Mouse (Mus musculus) frontal cortex, adult 2 months (tissue): ENCODE data around the gene Epm2aip1. TPM values are rescaled to one million over a fixed set of nuclear protein-coding genes. Genes with fewer than 3 reads are reported as not detected.

Source experiments
- DNase-seq, 2 experiments: peaks; one replicate each; pipeline ENCODE4 v3.0.0; 2022; ENCODE audit warnings: low spot score in 1 of 2; ENCODE audit errors: extremely low spot score in 1 of 2
- polyA plus RNA-seq: library from polyadenylated mRNA; depleted of rRNA; stranded (reverse); fragments of >200 nt; gene quantifications from 2 replicates; pipeline ENCODE4 v1.2.3, GENCODE M21; 2012; rRNA removed

The Epm2aip1 gene
- polyA plus RNA-seq, 1 experiment: 47.2 TPM

- DNase-seq: peak; percentile 48 to 60
Observed at GRCm38 (mm10) chr9:111320912-111321311, 49.2 kb downstream of the Epm2aip1 start.

- peak in 1 of 2 experiments; percentile 68 for DNase-seq
Observed at GRCm38 (mm10) chr9:111324881-111325280, 53.2 kb downstream of the Epm2aip1 start.

Other genes with a start within 250 kb of the Epm2aip1 start
- 1.5 and 1.6 TPM in 2 replicates for gene Ccrl2, start 214.4 kb upstream of the Epm2aip1 start, polyA plus RNA-seq
- 45.6 and 52.0 TPM in 2 replicates for gene Lrrfip2, start 154.3 kb upstream of the Epm2aip1 start, polyA plus RNA-seq
- 32.6 and 37.4 TPM in 2 replicates for gene Mlh1, start 138 bp upstream of the Epm2aip1 start, polyA plus RNA-seq
- 352 and 407 TPM in 2 replicates for gene Trank1, start 39.8 kb downstream of the Epm2aip1 start, polyA plus RNA-seq
- 21.5 and 23.8 TPM in 2 replicates for gene Dclk3, start 167.2 kb downstream of the Epm2aip1 start, polyA plus RNA-seq